Mouse (Mus musculus) olfactory bulb, adult 2 months (tissue): ENCODE results near the gene Ctdspl.

Source experiments
- CTCF ChIP-seq: fragments of 200-500 bp; IDR thresholded peaks from 2 replicates; pipeline ENCODE4 v1.5.1; 2012; ENCODE audit warnings: low read depth, mild to moderate bottlenecking, low read length, moderate library complexity; ENCODE audit not compliant: insufficient read depth
- POLR2A ChIP-seq: fragments of 200-500 bp; IDR thresholded peaks from 2 replicates; pipeline ENCODE4 v1.6.1; 2012; ENCODE audit warnings: mild to moderate bottlenecking, low read depth, low read length, moderate library complexity; ENCODE audit not compliant: insufficient read depth

DNA sequence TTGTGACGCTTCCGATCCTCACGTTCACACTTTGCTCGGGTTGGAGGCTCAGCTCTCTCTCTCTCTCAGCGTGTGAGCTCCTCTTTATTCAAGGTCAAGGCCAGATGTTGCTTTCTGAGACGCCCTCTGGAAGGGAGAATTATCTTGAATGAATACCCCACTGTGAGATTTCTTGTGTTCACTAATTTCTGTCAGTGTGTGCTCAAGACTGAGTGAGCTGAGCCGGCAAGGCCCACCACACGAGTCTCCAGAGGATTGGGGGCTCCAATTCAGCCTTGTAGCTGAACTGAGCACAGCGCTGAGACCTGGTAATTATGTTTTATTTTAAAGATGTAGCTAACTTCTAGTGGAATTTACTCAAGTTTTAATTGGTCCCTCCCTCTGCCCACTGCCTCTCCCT, 106.3 kb downstream of the Ctdspl start:
- TF ChIP-seq POLR2A: no peak
- TF ChIP-seq CTCF: no peak
